Mouse (Mus musculus) embryo, embryonic 9.5 days (tissue): Measurements from ENCODE around the gene ccdc198.
"Not testable (repeated sequence)": the region's sequence is repeated elsewhere in the genome, so short reads cannot be mapped to it uniquely, and the experiment has no call there.

Source experiments
- DNase-seq: peaks from one replicate; pipeline ENCODE4 v3.0.0-alpha.2; 2017; ENCODE audit errors: extremely low spot score

ccdc198 gene

GRCm38 (mm10) chr14:49245126-49245714 lies at the start of gene ccdc198:
Gene ccdc198, minus strand, starts transcription at chr14:49245474.
- no peak for DNase-seq

- DNase-seq: no peak
Observed at GRCm38 (mm10) chr14:49293802-49294449, 48.7 kb upstream of the ccdc198 start.

GRCm38 (mm10) chr14:49290029-49290745 lies 44.9 kb upstream of the ccdc198 start:
- no peak for DNase-seq

- DNase-seq: no peak
Observed at GRCm38 (mm10) chr14:49283784-49284655, 38.7 kb upstream of the ccdc198 start.

DNA sequence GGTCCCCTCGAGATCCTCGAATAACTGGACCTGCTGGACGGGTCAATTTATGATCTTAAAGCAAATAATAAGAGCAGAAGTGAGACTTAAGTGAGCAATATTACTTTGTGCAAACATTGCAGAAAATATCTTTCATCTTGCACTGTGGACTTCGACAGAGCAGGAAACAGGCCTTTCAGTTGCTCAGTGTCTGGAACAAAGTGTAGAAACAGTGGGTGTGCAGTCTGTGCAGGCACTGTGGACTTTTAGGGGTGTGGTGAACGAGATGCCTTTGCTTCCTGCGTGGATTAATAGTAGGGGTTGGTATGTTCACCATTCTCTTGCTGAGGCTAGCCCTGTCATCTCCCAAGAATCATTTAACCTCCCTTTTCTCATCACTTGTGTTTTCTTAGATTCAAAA lies 33.6 kb upstream of the ccdc198 start:
- DNase-seq: no peak

DNA sequence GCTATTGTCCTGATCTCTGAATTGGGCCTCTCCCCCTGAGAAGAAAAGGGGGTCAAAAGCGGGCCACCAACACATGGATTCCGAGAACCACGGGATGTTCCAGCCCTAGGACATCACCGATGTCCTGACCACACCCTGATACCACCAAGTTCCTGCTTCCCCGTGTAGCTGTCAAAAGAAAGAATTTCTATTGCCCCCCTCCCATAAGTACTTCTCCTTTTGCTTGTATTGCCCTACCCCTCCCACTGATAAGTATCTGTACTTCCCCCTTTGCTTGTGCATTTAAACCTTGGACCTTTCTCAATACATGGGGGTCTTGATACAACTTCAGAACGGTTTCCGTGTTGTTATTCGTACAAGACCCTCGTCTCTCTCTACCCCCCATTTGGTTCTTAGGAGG lies 33.2 kb upstream of the ccdc198 start:
- DNase-seq: not testable (repeated sequence)

DNA sequence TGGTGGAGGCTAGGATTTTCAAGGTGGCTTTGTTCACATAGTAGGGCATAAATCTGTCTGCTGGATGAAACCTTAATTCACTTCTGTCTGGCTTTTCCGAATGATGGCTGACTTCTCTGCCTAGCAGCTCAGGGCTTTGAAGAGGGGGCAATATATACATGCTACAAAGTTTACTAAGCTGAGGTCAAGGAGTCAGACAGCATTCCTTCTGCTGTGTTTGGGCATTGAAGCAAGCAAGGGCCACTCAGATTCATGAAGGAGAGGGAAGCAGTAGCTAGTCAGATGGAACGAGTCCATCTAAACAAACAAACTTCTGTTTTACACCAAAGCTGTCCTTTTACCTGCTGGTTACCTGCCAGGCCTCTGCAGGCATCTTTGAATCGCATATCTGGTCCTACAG lies 32.4 kb upstream of the ccdc198 start:
- no peak for DNase-seq

DNA sequence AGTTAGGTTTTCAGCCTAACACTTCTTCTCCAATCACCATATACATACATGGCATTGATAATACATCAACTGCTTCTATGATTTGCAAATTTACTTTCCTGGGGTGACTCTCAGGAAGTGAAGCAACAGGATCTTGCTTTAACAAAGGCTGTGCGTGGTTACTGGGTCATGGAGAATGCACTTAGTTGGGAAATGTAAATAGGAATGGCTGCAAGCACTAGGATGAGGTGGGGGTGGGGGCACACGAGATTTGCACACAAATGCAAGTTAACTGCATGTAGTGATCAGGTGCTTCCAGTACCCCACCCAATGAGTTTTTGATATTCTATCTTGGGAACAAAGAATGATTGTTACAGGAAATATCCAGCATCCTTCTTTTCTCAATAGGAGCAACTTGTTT lies 30.1 kb upstream of the ccdc198 start:
- DNase-seq: no peak

GRCm38 (mm10) chr14:49265286-49266002 lies 20.2 kb upstream of the ccdc198 start:
- DNase-seq: no peak

DNA sequence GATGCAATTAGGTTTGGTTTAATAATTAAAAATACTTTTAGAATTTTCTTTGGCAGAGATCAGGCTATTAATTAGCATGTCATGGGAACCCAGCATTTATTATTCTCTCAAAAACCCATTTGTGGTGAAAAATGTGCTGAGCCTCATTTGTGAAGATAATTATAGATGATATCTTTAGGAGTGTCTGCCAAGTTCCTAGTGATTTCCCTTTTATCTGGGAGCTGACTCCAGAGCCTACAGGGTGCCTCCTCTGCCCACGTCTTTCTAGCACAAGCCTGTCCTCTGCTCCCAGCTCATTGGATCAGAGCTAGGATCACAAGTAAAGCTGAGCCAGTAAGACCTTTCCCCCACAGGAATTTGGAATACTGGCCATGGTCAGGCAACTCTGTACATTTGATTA lies 3.8 kb downstream of the ccdc198 start:
- no peak for DNase-seq

DNA sequence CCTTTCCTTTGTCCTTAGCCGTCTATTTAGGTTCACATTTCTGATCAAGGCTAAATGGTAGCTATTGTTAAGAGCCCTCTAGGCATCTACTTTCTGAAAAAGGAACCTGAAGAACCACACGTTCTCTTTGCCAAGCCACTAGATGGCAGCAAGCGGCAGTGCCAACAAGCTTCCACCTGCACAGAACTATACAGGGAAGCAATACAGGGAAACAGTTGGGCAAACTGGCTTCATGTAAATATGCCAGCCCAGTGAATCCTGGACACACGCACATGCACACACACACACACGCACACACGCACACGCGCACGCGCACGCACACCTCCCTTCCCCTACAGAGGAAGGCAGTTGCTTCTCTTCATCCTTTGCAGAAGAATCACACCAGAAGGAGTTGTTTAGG lies 7.1 kb downstream of the ccdc198 start:
- peak; percentile 55 for DNase-seq

DNA sequence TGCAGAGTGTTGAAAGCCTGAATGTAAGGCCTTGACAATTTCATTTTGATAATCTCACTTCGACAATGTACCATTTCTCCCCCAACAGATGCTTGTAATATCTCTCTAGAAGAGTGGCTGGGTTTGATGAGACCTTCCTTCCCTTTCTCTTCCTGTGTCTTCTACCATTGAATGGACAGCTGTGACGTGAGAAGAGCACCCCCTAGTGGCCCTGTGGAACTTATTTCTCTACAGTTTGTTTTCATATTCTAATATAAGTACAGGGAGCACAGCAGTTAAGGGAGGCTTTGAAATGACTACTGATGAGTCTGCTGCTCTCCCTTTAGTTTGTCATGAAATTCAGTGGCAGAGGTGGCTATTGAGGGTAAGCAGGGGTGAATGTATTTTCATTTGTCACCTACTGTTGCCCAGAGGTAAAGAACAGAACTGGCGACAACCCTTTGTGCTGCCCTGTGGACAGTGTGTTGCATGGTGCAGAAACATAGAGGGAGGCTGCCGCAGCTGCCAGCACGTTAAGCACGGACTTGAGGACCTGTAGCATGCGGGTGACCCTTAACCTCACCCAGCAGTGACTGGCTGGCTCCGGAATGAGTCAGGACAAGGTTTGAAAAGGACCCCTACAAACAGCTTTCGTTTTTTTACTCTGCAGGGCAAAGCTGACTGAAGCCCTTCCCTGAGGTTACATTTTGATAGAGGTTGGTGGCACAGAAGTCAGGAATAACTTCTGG lies 10.3 kb downstream of the ccdc198 start:
- DNase-seq: peak; percentile 47

DNA sequence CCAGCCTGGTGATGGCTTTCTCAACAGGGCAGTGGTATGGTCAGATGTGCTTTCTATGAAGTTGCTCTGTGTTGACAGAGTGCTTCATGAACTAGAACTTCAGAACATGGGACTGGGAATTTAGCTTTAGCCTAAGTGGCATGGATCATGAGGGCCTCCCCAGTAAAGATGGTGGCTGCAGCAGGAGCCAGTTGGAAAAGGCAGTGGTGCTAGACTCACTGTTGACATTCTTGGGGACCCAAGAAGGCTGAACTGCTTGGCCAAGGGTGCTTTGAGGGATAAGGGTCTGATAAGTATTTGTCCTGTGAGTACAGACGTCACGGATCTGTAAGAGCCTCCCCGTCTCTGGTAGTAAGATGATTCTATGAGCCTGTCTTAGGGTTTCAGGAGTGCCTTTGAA lies 13.4 kb downstream of the ccdc198 start:
- DNase-seq: no peak

DNA sequence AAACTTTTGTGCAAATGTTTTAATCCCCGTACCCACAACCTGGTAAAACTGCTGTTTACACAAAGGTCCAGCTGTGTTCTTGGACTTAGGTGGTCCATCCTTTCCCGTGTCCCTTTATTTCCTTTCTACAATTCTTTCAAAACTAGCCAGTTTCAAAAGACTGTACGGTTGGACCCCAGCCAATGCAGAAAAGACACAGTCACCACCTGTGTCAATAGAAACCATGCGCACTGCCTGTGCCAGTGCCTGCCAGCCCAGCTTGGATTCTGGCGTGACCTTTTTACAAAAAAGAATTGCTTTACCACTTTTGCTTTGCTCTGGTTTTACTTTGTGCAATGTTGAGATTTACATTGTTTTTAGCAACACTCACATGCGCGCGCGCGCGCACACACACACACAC lies 18.3 kb downstream of the ccdc198 start:
- no peak for DNase-seq

DNA sequence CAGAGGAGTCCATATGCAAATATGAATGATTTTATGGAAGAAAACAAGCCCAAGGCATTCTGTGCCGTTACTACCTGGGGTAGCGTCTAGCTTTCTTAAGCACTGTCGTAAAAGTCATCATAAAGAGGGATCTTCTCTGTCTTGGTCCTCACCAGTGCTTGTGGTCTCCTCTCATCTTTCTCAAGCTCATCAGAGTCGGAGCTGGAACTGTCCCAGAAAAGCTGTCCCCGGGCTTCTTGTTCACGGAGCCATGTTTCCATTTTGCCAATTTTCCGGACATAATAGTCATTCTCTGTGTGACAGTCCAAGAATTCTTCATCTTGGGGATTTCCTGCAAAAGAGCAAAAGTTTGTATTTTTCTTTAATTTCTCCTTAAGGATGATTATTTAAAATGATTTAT lies 18.8 kb downstream of the ccdc198 start:
- no peak for DNase-seq

DNA sequence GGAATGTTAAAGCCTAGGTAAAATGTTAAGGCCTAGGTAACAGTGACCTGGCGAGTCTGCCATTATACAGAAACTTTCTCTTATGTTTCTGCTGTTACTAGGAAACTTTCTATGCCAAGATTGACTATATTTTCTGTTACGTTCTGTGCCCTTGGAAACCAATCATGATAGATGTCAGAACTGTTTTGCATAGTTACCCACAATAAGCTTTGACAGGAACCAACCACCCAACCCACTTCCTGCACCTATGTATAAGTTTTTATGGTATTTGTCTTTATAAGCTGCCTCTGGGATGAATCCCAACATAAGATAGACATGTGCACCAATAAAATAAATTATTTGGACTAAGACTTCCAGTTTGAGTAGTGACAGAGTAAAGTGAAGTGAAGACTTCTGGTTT lies 23.5 kb downstream of the ccdc198 start:
- DNase-seq: no peak

DNA sequence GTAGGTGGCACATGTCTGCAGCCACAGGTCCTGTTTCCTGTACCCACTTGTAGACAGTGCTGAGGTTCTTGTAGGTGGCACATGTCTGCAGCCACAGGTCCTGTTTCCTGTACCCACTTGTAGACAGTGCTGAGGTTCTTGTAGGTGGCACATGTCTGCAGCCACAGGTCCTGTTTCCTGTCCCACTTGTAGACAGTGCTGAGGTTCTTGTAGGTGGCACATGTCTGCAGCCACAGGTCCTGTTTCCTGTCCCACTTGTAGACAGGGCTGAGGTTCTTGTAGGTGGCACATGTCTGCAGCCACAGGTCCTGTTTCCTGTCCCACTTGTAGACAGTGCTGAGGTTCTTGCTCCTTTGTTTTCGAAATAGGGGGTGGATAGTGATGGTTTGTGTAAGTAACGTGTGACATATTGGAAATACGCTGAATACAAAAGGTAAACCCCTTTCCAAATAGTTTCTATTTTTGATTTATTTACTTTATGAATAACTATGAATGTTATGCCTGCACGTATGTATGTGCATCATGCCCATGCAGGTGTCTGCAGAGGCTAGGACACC lies 25.7 kb downstream of the ccdc198 start:
- DNase-seq: not testable (repeated sequence)

- no peak for DNase-seq
Observed at GRCm38 (mm10) chr14:49218677-49219076, 26.6 kb downstream of the ccdc198 start.

- DNase-seq: not testable (repeated sequence)
Observed at GRCm38 (mm10) chr14:49210215-49210614, 35.1 kb downstream of the ccdc198 start.

DNA sequence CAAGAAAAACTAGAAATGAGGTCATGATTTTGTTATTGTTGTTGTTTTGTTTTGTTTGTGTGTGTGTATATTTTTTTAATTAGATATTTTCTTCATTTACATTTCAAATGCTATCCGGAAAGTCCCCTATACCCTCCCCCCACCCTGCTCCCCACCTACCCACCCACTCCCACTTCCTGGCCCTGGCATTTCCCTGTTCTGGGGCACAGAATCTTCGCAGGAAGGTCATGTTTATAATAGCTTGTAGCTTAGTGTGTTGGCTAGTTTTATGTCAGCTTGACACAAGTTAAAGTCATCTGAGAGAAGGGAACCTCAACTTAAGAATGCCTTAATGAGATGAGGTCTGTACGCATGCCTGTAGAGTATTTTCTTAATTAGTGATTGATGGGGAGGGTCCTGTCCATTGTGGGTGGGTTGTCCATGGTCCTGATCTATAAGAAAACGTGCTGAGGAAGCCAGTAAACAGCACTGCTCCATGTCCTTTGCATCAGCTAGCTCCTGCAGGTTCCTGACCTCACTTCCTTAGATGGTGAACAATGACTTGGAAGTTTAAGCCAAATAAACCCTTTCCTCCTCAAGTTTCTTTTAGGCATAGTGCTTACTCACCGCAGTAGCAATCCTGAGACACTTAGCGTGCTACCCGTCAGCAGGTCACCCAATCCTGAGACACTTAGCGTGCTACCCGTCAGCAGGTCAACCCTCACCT lies 44.0 kb downstream of the ccdc198 start:
- no peak for DNase-seq
